Mouse (Mus musculus) small intestine, adult 2 months (tissue): ENCODE measurements at regions not wholly inside any gene's neighbourhood (a gene's known extent, or its start where the extent isn't known, plus 50 kb on each side); places are given as distances from the start of the nearest gene placed in this dataset.

Experiments used
- CTCF ChIP-seq: fragments of 200-500 bp; IDR thresholded peaks from 2 replicates; pipeline ENCODE4 v1.5.1; 2012; ENCODE audit warnings: low read depth, mild to moderate bottlenecking, control low read depth, inconsistent platforms, low read length, moderate library complexity, mixed read lengths; ENCODE audit not compliant: insufficient replicate concordance, insufficient read length; ENCODE audit errors: extremely low read depth
- POLR2A ChIP-seq: fragments of 200-500 bp; IDR thresholded peaks from 2 replicates; pipeline ENCODE4 v1.6.1; 2012; ENCODE audit warnings: low read depth, mild to moderate bottlenecking, control low read depth, inconsistent platforms, low read length, moderate library complexity

DNA sequence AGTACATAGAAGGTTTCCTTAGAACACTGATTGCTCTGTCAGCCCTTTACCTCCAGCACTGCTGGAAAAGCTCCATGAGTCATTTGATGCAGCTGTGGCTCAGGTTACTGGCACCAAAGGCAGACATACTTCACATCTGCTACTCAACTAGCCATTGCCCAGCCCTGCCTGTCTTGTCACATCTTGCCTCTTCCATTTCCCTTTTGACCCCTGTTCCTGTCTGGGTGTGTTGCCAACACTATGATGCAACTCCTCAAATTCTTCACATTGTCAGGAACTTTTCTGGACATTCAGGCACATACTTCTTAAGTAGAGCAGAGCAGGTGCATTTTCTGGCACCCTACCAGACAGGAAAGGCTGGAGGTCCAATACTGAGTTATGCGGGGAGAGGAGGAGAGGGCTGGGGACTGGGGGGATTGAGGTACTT lies 202.3 kb downstream of the 1700064H15Rik start:
- TF ChIP-seq POLR2A (no peak), CTCF (no peak)
